Mouse (Mus musculus): ENCODE data around the gene Upk3b. TPM values are rescaled to one million over a fixed set of nuclear protein-coding genes. Genes with fewer than 3 reads are reported as not detected.
"Not testable (repeated sequence)": the region's sequence is repeated elsewhere in the genome, so short reads cannot be mapped to it uniquely, and the experiment has no call there.

Upk3b gene
- total RNA-seq, 2 experiments from 2014 or later: 0.14 TPM; not detected in 1

DNA sequence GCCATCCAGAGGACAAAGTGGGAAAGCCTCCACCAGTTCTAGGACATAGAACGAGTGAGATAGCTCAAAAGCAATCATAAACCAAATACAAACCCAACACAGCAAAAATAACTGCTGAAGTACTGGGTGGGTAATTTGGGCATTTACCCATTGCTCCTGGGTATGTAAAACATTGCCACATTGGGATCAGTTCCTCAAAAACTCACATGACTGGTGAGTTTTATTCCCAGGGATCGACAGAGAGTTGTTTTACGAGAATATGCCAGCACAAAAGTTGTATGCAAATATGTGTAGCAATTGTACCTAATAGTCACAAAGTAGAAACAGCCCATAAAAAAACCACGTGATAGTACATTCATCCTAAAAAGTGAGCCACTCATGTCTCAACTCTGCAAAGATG, 3.4 kb upstream of the Upk3b start:
- DNase-seq: no peak

- DNase-seq: no peak
These were observed 3.0 kb upstream of the Upk3b start for GRCm38 (mm10) chr5:136035285-136035684.

DNA sequence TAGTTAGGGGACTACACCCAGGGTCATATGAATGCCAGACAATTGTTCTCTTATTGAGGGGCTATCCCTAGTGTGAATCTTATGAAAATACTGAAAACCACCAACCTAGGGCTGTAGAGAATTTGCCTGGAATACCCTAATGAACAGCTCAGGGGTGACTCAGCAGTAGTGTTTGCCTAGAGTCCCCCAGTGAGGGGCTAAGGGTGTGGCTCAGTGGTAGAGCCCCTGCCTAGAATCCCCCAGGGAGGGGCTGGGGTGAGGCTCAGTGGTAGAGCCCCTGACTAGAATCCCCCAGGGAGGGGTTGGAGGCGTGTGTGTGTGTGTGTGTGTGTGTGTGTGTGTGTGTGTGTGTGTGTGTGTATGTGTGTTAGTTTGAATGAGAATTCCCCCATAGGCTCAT, 1.6 kb upstream of the Upk3b start:
- no peak for DNase-seq

DNA sequence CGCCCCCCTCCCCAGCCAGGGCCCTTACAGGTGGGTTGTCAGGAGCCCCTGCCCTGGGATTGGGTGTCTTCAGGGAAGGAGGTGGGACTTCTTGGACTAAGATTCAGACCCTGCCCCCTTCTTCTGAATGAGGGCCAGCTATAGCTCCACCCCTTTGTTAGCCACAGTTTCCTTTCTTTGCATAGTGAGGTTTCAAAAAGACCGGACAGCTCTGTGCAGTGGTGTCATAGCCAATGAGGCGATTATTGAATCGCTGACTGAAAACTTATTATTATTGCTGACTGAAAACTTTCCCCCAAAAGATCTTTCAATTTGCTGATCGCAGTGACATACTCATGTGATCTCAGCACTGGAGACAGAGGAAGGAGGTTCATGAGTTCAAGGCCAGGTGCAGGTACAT, 1.9 kb downstream of the Upk3b start:
- no peak for DNase-seq

GRCm38 (mm10) chr5:136041260-136041659, 3.0 kb downstream of the Upk3b start:
- no peak for DNase-seq

- DNase-seq: no peak
These were observed 3.4 kb downstream of the Upk3b start for GRCm38 (mm10) chr5:136041666-136042065.

DNA sequence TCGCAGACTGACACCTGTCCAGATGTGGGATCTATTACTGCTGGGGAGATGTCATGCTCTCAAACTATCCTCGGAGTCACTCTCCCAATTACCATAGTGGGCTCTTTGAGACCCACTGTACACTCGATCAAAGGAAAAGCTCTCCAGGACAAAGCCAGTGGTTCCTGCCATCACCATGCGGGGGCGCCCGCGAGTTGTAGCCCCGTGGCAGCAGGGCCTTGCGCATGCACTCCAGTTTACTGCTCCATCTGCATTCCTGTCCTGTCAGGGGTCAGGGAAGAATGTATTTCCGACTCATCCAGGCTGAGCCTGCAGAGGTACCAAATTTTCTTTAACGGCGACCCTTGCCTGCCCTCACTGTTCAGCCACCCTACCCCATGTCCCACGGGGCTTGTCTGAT, 6.6 kb downstream of the Upk3b start:
- DNase-seq: no peak

DNA sequence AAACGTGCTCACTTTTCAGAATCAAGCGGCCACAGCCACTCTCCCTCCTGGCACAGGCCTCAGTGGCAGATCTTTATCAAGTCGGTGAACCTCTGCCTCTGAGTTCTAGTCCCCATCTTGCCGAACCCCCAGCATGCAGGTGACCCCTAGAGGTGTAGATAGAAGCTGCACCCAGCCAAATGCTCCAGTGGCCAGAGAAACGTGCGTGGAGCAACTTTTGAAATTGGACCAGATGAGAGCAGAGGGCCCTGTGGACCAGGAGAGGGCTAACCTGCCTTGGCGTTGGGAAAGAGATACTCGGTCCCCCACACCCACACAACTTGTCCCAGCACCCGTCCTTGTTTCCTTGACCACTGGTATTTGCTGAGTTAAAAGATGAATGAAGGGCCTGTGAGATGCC, 7.1 kb downstream of the Upk3b start:
- no peak for DNase-seq

DNA sequence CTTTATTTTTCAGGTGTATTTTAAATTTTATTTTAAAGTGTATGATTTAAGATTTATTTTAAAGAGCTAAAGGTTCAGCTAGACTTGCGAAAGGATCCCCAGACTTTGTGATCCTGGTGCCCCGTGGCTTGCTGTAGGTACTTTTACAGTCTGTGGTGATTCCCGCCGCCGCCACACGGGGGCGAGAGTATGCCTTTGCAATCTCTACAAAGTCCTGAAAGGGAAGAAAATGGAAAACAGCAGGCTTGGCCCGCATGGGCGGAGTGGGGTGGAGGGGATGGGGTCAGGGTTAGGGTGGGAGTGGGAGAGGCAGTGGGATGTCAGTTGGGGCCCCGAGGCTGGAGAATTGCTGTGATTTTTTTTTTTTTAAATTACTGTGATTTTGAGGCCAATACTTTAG, 7.7 kb downstream of the Upk3b start:
- peak; percentile 92 for DNase-seq

- DNase-seq: not testable (repeated sequence)
These were observed 10.2 kb downstream of the Upk3b start for GRCm38 (mm10) chr5:136048541-136048940.

DNA sequence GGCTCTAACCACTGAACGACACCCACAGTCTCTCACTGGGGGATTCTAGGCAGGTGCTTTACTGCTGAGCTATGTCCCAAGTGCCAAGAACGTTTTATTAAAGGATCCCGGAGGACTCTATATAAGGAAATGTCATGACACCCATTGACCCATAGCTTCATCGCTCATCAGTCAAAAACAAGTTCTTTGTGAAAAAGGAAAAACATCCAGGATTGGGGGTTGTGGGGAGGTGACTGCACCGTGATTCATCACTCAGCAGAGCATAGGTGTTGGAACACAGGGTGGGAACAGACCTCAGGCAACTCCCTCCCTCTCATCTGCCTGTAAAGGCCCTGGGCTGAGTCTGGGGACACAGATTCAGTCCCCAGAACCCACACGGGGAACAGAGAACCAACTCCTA, 11.6 kb downstream of the Upk3b start:
- DNase-seq: no peak

DNA sequence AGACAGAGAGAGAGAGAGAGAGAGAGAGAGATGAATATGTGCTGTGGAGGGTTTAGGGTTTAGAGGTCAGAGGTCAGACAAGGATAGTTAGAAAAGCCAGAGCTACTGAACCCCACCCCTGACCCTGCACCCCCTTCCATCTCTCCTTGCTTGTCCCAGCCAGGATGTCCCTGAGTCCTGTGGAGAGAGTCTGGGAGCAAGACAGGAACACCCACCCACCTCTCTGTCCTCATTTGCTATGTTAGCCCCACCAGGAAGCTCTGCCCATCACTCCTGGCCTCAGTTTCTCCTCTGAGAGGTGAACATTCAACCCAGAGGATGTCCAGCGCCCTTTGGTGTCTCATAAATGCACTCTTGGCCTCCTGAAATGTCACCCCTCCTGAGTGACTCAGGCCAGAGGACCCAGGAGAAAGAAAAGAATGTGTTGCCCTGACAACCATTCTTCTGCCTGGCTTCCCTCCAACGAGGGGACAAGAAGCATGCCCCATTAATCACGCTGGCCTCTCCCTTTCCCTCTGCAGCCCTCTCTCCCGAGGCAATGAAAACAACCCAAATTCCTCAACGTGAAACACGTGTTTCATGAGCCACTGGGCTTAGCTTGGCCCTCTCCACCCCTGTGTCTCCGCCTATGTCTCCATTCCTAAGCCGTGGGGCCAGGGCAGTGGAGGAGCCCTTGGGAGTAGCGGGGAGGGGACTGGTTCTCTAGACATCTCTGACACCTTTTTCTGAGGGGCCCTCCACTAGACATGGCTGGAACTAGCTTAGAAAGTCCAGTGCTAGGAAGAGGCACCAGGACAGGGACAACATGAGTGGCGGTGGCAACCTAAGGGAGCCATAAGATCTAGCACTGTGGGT, 13.2 kb downstream of the Upk3b start:
- DNase-seq: no peak

GRCm38 (mm10) chr5:136052861-136053655, 14.8 kb downstream of the Upk3b start:
- no peak for DNase-seq

DNA sequence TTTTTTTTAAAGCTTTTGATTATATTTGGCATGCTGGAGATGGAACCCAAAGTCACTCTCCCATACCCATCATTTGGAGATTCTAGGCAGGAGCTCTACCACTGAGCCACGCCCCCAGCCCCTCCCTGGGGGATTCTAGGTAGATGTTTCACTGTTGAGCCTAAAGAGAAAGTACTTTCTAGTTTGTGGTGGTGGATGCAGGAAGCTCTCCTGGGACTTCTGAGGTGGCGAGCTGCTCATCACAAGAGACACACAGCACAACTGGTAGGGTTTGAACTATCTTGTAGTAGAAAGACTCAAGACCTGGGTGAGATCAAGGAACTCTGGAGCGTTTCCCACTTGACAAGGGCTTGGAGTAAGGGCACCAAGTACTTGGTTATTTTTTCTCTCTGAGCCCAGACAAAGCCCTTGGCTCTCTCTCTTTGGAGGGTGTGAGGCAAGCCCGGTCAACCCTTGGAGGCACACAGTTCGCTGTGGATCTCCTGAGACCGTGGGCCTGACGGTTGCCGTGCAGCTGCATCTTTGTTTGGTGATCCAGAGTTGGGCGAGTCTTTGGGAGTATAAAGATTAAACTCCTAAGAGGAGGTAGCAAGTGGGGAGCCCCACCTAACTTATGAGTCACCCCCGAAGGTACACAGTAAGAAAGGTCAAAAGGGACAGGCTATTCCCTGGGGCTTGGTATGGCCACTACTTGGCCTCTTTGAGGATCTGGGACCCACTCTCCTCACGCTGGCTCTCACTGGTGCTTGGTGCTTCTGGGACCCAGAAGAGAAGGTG, 16.2 kb downstream of the Upk3b start, which contains the start of gene Upk3bl:
TSS of gene Upk3bl (plus strand) at position 192 of the 777 bp plus-strand sequence.
- DNase-seq: no peak

- DNase-seq: no peak
These were observed 17.8 kb downstream of the Upk3b start for GRCm38 (mm10) chr5:136056062-136056461.

GRCm38 (mm10) chr5:136057085-136057484, 18.8 kb downstream of the Upk3b start:
- no peak for DNase-seq

DNA sequence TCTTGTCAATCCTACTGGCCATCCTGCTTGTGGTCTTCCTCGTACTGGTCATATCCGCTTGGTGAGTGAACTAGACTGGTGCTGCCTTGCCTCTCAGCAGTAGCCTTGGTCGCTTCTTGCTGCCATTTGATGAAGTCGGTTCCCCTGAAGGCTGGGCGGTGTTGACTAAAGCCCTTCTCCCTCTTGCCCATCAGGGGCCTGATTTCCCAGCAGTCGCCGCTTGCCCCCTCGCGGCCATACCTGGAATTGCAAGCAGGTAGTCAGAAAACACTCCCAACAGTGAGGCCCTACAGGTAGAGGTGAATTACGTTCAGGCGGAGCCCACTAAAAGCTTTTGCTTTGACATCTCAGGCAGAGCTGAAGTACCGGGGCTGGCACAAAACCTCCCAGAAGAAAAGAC, 23.3 kb downstream of the Upk3b start:
- DNase-seq: peak; percentile 89

DNA sequence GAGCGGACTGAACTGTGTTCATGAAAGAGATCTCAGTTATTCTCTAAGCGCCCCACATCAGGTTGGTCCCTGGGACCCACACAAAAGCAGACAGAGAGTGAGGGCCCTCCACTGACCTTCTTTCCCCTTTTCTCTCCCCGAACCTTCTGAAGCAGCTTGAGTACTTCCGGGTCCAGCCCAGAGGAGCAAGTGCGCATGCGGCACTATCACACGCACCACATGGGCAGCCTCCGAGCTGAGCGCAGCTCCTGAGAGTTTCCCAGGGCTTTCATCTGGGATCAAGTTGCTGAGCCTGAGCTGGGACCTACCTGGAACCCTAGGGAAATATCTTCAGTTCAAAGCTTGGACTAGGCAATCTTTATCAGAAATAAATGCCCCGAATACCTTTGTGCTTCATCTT, 25.6 kb downstream of the Upk3b start:
- no peak for DNase-seq

- DNase-seq: not testable (repeated sequence)
These were observed 28.3 kb downstream of the Upk3b start for GRCm38 (mm10) chr5:136066404-136067148.

- no peak for DNase-seq
These were observed 31.1 kb downstream of the Upk3b start for GRCm38 (mm10) chr5:136069411-136069810.

DNA sequence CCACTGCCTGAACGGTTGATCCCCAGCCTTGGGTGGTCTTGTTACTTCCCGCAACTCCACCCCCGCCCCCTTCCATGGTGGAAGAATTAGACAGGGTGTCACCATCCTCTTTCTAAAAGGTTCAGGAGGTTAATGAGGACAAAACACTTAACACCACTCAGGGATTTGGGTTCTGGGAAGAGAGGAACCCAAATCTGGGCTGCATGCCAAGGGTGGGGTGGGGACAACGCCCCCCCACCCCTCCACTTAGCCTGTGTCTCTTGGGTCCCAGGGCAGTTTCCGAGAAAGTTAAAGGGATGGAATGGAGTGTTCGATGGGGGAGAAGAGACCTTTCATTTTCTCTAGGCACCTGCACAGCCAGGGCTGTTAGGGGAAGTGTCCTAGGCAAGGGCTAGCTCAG, 34.8 kb downstream of the Upk3b start:
- DNase-seq: no peak

DNA sequence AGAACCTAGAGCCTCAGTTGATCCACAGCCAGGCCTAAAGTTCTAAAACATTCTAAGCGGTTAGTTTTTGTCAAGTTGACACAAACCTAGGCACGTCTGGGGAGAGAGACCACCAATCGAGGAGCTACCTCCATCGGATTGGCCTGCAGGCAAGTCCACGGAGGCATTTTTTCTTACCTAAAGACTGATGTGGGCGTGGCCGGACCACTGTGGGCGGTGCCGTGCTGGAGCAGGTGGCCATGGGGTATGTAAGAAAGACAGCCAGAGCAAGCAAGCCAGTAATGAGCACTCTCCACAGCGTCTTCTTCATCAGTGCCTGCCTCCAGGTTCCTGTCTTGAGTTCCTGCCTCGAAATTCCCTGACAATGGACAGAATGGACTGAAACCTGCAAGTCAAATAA, 35.2 kb downstream of the Upk3b start:
- DNase-seq: no peak
